Mouse (Mus musculus) lung, embryonic 15.5 days (tissue): ENCODE results near the gene Pde4d. TPM values are rescaled to one million over a fixed set of nuclear protein-coding genes. Genes with fewer than 3 reads are reported as not detected.

Source experiments
- ATAC-seq: fragments of 200-750 bp; cut with Nextera tagmentation; 2 replicates; pipeline ENCODE4 v1.8.0; 2017; ENCODE audit warnings: moderate number of reproducible peaks, borderline replicate concordance; ENCODE audit not compliant: low FRiP score, low TSS enrichment; ENCODE audit errors: extremely low read depth
- H3K27ac ChIP-seq: fragments of 300-500 bp; sonication (generic); 2 replicates; pipeline ENCODE4 v1.5.1; 2015; ENCODE audit warnings: moderate library complexity, mild to moderate bottlenecking, inconsistent platforms
- H3K27me3 ChIP-seq: fragments of 300-500 bp; sonication (generic); 2 replicates; pipeline ENCODE4 v1.6.1; 2015; ENCODE audit warnings: inconsistent platforms
- H3K36me3 ChIP-seq: fragments of 300-500 bp; sonication (generic); 2 replicates; pipeline ENCODE4 v1.6.1; 2015; ENCODE audit warnings: inconsistent platforms
- H3K4me1 ChIP-seq: fragments of 300-500 bp; sonication (generic); 2 replicates; pipeline ENCODE4 v1.6.1; 2015; ENCODE audit warnings: inconsistent platforms
- H3K4me2 ChIP-seq: fragments of 300-500 bp; sonication (generic); 2 replicates; pipeline ENCODE4 v1.6.1; 2015; ENCODE audit warnings: inconsistent platforms, mild to moderate bottlenecking, moderate library complexity
- H3K4me3 ChIP-seq: fragments of 300-500 bp; sonication (generic); 2 replicates; pipeline ENCODE4 v1.5.1; 2015; ENCODE audit warnings: mild to moderate bottlenecking, inconsistent platforms
- H3K9ac ChIP-seq: fragments of 300-500 bp; sonication (generic); 2 replicates; pipeline ENCODE4 v1.6.1; 2015; ENCODE audit warnings: inconsistent platforms
- H3K9me3 ChIP-seq: fragments of 300-500 bp; sonication (generic); 2 replicates; pipeline ENCODE4 v1.6.1; 2016; ENCODE audit warnings: inconsistent platforms
- WGBS: fragments of 180-500 bp; shearing (Covaris S2); methylation state at CpG from one replicate; pipeline ENCODE4 v1.1.7; 2015; 5-methylcytosine and 5-hydroxymethylcytosine counted together
- polyA plus RNA-seq: library from polyadenylated mRNA; unstranded; fragments of >200 nt; fragmentation: Nextera tagmentation; extraction: Ambion mirVana; gene quantifications from 2 replicates; pipeline ENCODE4 v1.2.1, GENCODE M21; 2015

Pde4d gene
- polyA plus RNA-seq, 1 experiment from 2014 or later, result 18.2 TPM

DNA sequence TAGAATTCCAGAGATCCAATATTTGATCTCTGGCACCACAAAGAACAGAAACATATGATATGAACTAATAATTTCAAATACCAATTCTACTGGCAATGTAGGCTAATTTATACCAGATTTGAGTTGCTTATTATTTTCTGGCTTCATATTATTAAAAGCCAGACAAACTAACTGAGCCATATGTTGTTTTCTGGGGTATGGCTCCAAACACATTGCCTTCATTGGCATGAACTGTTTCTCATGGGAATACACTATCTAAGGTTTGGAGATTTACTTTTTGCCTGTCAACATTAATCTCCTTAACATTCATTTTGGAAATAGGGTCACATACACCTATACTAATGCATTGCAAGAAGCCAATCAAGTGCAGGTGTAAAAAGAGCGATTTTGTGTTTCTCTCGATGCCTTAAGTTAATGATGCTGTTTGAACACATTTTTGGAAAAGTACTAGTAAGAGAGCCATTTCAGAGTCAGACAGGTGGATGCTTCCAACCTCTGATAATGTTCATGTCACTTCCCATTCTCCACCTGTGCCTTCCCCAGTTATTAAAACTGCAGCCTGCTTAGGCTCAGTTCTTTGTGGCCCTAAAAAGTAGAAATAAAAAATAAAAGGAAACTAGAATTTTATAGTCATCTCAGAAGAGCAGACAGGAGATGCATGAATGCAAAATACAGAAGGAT, 1070.4 kb downstream of the Pde4d start:
- Histone ChIP-seq H3K4me3 (no peak overlapping the region), H3K27me3 (no peaks in the 10 kb centered on the region), H3K36me3 (no peaks in the 10 kb centered on the region), H3K4me2 (no peak overlapping the region), H3K9me3 (no peaks in the 10 kb centered on the region), H3K9ac (no peak overlapping the region), H3K27ac (no peak overlapping the region), H3K4me1 (no peaks in the 10 kb centered on the region)
- WGBS, result 86% methylated on average over 2 of the region's 2 CpGs
- no peak for ATAC-seq

DNA sequence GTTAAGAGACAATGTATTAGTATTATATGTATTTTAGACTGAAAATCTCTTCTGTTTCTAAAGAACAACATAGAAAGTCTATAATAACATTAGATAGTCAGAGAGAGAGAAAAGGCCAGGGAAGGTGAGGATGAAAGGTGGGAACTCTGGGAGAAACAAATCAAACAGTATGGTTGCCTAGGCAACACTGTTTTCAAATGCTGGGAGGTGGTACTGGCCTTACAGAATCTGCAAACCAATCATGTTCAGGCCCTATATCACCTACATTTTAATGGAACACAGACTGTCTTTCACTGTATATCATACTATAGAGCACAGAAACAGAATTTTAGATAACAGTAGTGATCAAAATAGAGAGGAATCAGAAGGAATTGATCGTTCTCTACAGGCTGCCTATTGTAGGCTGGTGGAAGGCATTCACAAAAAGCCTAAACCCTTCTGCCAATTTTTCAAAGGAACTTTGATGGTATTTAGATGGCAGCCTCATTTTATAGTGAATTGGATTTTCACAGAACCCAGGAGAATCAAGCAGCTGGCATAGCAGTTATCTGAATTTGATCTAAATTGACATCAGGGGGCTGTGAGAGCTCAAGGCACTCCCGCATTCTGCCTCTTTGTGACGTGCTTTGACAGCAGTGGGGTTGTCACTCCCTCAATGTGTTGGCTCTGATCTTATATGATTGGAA, 1084.2 kb downstream of the Pde4d start:
- no peak for ATAC-seq
- Histone ChIP-seq H3K9me3 (no peaks in the 10 kb centered on the region), H3K27ac (no peak overlapping the region), H3K4me3 (no peak overlapping the region), H3K27me3 (no peaks in the 10 kb centered on the region), H3K36me3 (no peaks in the 10 kb centered on the region), H3K9ac (no peak overlapping the region), H3K4me1 (no peaks in the 10 kb centered on the region), H3K4me2 (no peak overlapping the region)
- 54% methylated on average over 3 of the region's 3 CpGs for WGBS

DNA sequence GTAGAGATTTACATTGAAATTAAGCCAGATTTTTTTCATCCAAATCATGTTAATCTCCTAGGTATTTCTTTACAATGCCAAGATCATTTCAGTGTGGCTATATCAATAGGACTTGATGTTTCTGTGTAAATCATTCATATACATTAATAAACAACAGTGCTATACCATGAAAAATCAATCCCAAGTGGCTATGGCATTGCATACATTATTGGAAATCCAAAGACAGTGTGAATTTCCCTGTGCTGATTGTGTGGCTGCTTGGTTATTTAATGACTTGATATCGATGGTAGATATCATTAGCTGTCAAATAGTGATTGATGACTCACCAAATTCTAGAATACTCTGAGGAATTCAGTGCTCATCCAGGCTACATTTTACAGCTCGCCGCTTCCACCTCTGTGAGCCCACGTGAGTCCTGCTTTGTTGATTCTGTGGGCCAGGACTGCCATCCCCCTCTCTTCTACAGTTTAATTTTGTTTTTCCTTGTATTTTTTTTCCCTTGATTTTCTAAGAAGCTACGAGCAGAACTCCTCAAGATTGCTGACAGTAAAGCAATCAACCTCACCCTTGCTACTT, 1085.0 kb downstream of the Pde4d start:
- H3K9me3 ChIP-seq, result no peaks in the 10 kb centered on the region
- H3K4me2 ChIP-seq, result no peak overlapping the region
- H3K36me3 ChIP-seq, result no peaks in the 10 kb centered on the region
- 45% methylated on average over 5 of the region's 5 CpGs for WGBS
- no peaks in the 10 kb centered on the region for H3K27me3 ChIP-seq
- H3K27ac ChIP-seq, result no peak overlapping the region
- no peak overlapping the region for H3K4me3 ChIP-seq
- no peak overlapping the region for H3K9ac ChIP-seq
- no peaks in the 10 kb centered on the region for H3K4me1 ChIP-seq
- ATAC-seq, result no peak

DNA sequence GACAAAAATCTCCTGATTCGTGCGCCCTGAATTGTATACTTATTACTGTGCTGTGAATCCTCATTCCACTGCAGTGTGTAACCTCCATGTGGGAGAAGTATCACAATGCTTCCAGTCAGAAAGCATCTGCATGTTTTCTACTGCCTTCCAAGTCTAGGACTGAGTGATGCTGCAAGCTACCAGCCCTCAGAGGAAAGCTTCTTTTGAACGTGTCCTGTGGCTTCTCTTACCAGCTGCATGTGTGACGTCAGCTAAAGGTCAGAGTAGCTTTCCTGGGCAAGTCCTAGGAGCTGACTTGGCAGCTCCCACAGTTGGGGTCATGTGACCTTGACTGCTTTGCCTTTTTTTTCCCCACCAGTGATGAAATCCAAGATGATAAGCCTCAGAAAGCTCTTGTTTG, 1086.9 kb downstream of the Pde4d start:
- H3K4me1 ChIP-seq, result no peaks in the 10 kb centered on the region
- no peak overlapping the region for H3K9ac ChIP-seq
- ATAC-seq, result no peak
- H3K4me2 ChIP-seq, result no peak overlapping the region
- WGBS, result 48% methylated on average over 4 of the region's 4 CpGs
- no peaks in the 10 kb centered on the region for H3K9me3 ChIP-seq
- no peaks in the 10 kb centered on the region for H3K36me3 ChIP-seq
- no peak overlapping the region for H3K27ac ChIP-seq
- no peaks in the 10 kb centered on the region for H3K27me3 ChIP-seq
- no peak overlapping the region for H3K4me3 ChIP-seq

DNA sequence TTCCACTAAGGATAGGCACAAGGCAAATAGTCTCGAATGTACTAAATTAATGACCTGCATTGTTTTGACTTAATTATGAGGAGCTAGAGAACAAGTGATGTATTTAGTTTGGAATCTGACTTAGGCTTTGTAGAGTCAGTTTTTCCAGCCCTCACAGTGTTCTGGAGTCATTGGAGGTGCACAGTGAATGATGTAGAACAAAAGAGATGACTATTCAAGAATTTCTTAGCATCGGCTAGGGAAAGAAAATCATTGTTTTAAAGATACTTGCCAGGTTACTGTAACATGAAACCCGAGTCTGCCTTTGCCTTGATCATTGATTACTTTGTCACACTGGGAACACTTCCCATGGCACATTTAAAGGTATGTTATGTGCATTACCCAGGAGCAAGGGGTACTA, 1089.6 kb downstream of the Pde4d start:
- WGBS, result 44% methylated on average over 3 of the region's 3 CpGs
- Histone ChIP-seq H3K4me1 (no peaks in the 10 kb centered on the region), H3K36me3 (no peaks in the 10 kb centered on the region), H3K4me3 (no peak overlapping the region), H3K9me3 (no peaks in the 10 kb centered on the region), H3K9ac (no peak overlapping the region), H3K27me3 (no peaks in the 10 kb centered on the region), H3K27ac (no peak overlapping the region), H3K4me2 (no peak overlapping the region)
- no peak for ATAC-seq

DNA sequence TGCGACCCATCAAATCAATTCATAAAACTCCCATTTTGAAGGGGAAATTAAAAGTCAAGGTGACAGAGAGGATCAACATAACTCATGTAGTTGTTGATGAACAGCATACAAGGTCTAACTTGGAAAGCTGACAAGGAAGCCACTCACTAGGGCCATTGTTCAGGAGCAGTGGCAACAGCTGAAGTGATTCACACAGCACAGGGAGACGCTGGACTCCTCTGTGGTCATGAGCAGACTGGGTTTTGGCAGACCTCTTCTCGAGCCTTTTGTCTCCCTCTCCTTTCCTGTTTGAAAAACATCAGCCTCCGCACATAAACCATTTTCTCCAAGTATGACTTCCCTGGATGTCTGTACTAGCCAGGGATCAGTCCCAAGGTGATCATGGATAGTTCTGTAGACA, 1094.9 kb downstream of the Pde4d start:
- Histone ChIP-seq H3K4me2 (no peak overlapping the region), H3K27ac (no peak overlapping the region), H3K4me1 (no peaks in the 10 kb centered on the region), H3K9ac (no peak overlapping the region), H3K27me3 (no peaks in the 10 kb centered on the region), H3K36me3 (no peaks in the 10 kb centered on the region), H3K4me3 (no peak overlapping the region), H3K9me3 (no peaks in the 10 kb centered on the region)
- no peak for ATAC-seq
- whole genome bisulfite sequencing, result 67% methylated on average over 4 of the region's 4 CpGs

DNA sequence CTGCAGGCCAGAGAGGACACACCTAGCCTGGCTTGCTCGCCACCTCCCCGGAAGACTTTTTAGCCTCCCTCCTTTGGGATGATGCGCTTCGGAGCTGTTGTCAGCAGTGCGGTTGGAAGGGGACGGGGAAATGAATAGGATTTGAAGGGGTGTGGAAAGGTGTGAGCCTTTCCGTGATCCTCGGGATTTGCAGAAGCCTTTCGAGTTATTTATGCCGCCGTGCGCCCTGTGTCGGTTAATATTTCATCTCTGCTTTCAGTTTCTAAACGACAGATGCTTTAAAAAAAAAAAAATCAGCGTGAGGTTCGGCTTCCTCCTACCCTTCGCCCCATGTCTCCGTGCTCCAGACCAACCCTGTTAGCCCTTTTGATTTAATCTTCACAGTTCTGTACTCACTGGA, 1096.6 kb downstream of the Pde4d start:
- Histone ChIP-seq H3K9ac (no peak overlapping the region), H3K4me1 (no peaks in the 10 kb centered on the region), H3K36me3 (no peaks in the 10 kb centered on the region), H3K4me2 (no peak overlapping the region), H3K27me3 (no peaks in the 10 kb centered on the region), H3K9me3 (no peaks in the 10 kb centered on the region), H3K4me3 (no peak overlapping the region), H3K27ac (no peak overlapping the region)
- no peak for ATAC-seq
- WGBS, result 72% methylated on average over 18 of the region's 18 CpGs

DNA sequence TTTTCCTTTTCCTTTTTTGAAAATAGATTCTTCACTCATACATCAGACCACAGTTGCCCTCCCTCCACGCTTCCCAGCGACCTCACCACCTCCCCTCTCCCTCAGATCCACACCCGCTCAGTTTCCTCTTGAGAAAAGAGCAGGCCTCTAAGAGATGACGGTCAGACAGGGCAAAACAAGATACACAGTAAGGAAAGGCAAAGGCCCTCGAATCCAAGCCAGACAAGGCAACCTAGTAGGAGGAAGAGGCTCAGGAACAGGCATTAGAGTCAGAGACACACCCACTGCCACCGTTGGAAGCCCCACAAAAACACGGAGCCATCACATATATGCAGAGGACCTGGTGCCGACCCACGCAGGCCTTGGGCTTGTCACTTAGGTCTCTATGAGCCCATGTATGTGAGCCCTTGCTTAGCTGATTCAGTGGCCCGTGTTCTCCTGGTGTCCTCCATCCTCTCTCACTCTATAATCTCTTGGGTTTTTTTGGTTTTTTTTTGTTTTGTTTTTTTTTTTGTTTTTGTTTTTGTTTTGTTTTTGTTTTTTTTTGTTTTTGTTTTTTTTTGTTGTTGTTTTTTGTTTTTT, 1097.3 kb downstream of the Pde4d start:
- Histone ChIP-seq H3K9me3 (no peaks in the 10 kb centered on the region), H3K4me3 (no peak overlapping the region), H3K27ac (no peak overlapping the region), H3K36me3 (no peaks in the 10 kb centered on the region), H3K4me2 (no peak overlapping the region), H3K4me1 (no peaks in the 10 kb centered on the region), H3K9ac (no peak overlapping the region), H3K27me3 (no peaks in the 10 kb centered on the region)
- 76% methylated on average over 10 of the region's 10 CpGs for WGBS
- ATAC-seq, result no peak

DNA sequence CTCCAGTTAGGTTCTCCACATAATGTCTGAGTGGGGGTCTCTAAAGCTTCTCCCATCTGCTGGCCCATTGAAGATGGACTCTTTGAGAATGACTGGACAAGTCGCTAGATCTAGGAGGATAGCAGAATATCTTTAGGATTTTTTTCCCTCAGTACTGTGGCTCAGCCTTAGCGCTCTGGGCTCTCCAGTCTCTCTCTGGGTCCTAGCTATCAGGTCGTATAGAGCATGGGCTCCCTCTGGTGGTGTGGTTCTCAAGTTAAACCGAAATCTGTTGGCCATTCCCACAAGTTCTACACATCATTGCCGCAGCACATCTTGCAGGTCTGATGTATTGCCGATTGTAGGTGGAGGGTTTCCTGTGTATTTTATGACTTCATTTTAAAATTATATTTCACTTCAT, 1098.0 kb downstream of the Pde4d start:
- no peaks in the 10 kb centered on the region for H3K36me3 ChIP-seq
- H3K27me3 ChIP-seq, result no peaks in the 10 kb centered on the region
- no peak overlapping the region for H3K27ac ChIP-seq
- 22% methylated on average over 6 of the region's 6 CpGs for WGBS
- no peaks in the 10 kb centered on the region for H3K4me1 ChIP-seq
- peak; percentile 73 for ATAC-seq
- no peak overlapping the region for H3K4me3 ChIP-seq
- no peak overlapping the region for H3K4me2 ChIP-seq
- H3K9me3 ChIP-seq, result no peaks in the 10 kb centered on the region
- H3K9ac ChIP-seq, result no peak overlapping the region

DNA sequence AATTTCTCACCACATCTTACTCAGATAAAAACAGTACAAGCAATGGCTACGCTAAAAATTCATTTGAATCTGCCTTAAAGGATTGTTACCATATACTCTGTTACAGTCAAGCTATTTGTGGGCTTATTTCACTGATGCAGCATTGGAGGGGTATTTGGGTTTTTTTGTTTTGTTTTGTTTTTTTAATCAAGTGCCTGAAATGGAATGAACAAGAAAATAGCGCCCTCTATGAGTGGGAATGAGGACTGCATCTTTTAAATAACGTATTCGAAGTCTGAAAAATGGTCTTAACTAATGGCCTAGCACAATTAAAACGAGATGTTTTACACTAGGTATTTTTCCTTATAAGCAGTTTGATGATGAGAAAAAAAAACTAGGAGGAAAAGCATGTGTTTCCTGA, 1098.5 kb downstream of the Pde4d start:
- 63% methylated on average over 5 of the region's 5 CpGs for whole genome bisulfite sequencing
- H3K9ac ChIP-seq, result no peak overlapping the region
- no peak overlapping the region for H3K27ac ChIP-seq
- no peak for ATAC-seq
- no peak overlapping the region for H3K4me3 ChIP-seq
- H3K4me1 ChIP-seq, result no peaks in the 10 kb centered on the region
- H3K9me3 ChIP-seq, result no peaks in the 10 kb centered on the region
- no peaks in the 10 kb centered on the region for H3K27me3 ChIP-seq
- H3K4me2 ChIP-seq, result no peak overlapping the region
- no peaks in the 10 kb centered on the region for H3K36me3 ChIP-seq

DNA sequence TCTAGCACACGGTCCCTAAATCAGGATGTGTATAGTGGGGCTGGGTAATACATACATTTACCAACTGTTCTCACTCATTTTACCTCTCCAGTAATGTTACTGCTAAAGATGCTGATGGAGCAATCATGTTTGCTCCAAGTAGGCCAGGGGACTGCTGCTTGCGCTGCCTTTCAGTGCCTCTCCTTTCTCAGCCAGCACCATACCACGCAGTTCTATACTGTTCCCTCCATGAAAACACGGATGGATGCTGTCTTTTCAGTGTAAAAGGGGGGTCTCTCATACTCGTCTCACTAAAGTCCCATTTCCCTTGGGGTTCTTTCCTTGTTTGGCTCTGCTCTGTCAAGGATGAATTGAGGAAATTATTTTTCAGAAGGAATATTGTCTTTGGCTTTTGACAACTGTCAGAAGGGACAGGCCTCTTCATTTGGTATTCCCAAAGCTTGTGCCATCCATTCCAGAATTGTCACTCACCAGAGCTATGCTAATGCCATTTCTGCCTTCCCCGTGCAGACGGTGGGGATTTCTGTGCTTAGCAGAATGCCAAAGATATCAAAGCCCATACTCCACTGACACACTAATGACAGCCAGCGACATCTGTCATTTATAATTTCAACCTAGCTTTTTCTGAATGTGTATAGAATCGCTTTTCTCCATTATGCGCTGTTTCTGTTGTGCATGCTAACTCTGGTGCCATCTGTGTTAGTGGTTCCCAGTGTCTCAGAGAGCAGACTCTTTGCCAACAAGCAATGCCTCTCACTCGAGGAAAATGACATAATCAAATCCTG, 1099.2 kb downstream of the Pde4d start:
- Histone ChIP-seq H3K4me3 (no peak overlapping the region), H3K36me3 (no peaks in the 10 kb centered on the region), H3K27ac (no peak overlapping the region), H3K4me1 (no peaks in the 10 kb centered on the region), H3K9ac (no peak overlapping the region), H3K27me3 (no peaks in the 10 kb centered on the region), H3K9me3 (no peaks in the 10 kb centered on the region), H3K4me2 (no peak overlapping the region)
- 78% methylated on average over 11 of the region's 11 CpGs for WGBS
- ATAC-seq, result no peak

DNA sequence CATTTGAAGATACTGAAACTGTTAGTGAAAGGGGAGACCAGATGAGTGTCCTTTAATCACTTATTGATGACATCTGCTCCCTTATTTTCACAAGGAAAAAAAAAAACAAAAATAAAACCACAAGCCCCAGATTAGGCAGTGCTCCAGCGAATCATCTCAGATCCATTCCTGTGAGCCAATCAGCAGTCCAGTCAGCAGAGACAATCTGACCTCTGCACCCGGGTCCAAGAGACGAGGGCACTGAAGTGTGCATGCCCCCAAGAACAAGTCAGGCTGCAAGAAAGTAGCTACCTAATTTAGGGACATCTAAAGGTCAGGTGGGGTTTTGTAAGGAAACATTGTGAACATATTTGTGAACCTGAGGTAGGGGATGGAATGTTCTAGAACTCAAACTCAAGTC, 1102.1 kb downstream of the Pde4d start:
- ATAC-seq, result no peak
- H3K4me3 ChIP-seq, result no peak overlapping the region
- no peak overlapping the region for H3K4me2 ChIP-seq
- no peaks in the 10 kb centered on the region for H3K4me1 ChIP-seq
- H3K27ac ChIP-seq, result no peak overlapping the region
- no peaks in the 10 kb centered on the region for H3K27me3 ChIP-seq
- H3K9ac ChIP-seq, result no peak overlapping the region
- 67% methylated on average over 3 of the region's 3 CpGs for WGBS
- no peaks in the 10 kb centered on the region for H3K36me3 ChIP-seq
- H3K9me3 ChIP-seq, result no peaks in the 10 kb centered on the region
